Mouse (Mus musculus) right cerebral cortex, postnatal 4 days (tissue): Measurements from ENCODE around the gene Olfr73.
"Not testable (repeated sequence)": the region's sequence is repeated elsewhere in the genome, so short reads cannot be mapped to it uniquely, and the experiment has no call there.

ENCODE experiments used
- DNase-seq: peaks from one replicate; pipeline ENCODE4 v3.0.0-alpha.2; 2022

Olfr73 gene

GRCm38 (mm10) chr2:88037599-88037998 is at the start of gene Olfr73:
Gene Olfr73 (minus strand): TSS chr2:88037699.
- DNase-seq, result no peak

- no peak for DNase-seq
Measured at GRCm38 (mm10) chr2:88071730-88072129, 34.2 kb upstream of the Olfr73 start, which contains the start of gene Olfr1163. Gene Olfr1163 (minus strand): TSS chr2:88071830.

DNA sequence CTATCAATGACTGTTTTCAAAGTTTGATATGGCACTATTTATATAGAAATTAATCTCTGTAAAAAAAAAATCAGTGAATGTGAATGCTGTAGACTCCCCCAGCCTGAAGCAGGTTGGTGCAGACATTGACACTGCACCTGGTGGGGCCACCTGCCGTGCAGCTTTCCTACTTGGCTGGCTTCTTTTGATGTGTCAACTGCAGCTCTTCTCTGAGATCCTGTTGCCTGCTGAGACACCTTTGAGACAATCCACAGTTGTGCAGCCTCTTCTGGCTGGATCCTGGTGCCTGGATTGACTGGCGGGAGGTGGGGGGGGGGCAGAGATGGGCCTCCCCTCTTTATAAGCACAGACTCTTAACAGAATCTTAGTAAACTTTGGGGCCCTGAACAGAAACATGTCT is 26.1 kb upstream of the Olfr73 start:
- no peak for DNase-seq

DNA sequence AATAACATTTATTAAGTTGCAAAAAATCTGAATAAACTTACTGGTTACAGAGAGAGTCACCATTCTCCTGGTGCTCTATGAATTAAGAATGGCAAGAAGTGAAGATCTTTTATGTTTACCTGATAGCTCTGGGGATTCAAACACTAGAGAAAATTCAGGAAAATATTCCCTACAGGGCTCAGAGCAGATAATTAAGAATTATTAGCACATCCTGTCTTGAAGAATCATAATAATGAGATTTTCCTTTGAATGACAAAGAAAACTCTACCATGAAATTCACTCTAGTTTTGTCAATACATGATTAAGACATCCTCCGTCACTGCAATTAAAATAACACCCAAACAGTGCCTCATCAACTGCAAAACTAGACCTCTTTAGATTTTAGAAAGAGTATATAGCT is 13.5 kb upstream of the Olfr73 start, which contains the start of gene Olfr1162:
Gene Olfr1162 (minus strand): TSS at position 101 of the 400 bp plus-strand sequence.
- no peak for DNase-seq

DNA sequence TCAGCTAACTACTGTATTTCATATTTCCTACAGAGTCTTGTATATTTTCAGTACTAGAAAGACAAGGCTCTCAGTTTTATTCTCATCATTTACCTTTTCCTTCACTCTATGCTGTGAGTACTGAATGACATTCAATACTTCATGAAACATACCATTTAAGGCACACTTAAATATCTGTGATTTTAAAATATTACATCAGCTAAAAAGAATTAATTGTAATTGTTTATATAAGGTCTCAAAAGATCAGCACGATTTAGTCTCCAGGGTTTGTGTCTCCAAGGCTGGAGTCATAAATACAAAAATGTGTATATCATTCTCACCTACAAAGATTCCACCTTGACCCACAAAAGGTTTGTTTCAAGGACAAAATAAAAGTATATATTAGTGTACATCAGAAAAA is 15.0 kb downstream of the Olfr73 start, which contains the start of gene Olfr1161:
Gene Olfr1161 (plus strand): TSS at position 301 of the 400 bp plus-strand sequence.
- DNase-seq, result not testable (repeated sequence)

DNA sequence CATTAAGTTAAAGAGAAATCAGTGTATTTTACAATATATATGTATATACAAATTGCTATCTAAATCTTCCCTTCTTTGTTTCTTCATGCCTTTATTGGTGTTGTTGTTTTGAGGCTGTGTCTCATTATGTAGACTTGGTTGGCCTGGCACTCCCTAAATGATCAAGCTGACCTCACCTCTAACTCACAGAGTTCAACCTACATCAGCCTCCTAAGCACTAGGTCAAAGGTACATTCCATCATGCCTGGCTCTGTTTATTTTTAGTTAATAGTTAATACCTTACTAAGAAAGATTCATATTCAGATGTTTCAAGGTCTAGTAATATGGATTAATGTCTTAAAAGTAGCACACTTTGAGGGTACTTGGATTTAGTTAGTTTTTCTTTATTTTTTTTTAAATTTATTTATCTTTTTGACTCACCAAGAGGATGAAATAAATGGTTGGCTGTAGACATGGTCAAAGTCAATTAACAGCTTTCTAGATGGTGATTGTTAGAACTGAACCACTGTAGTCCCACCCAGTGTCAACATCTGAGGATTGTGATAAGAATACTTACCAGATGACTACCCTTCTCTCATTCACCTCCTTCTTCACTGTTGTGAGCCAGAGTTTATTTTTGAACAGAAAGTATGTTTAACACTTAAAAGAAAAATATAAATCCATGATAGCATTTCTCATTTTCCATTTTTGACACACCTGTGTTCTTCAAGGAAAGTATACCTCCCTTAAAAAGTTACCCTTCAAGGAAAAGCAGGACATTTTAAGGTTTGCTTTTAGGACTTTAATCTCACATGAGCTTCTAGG is 29.8 kb downstream of the Olfr73 start, which contains the start of gene Olfr1160:
Gene Olfr1160 (minus strand): TSS at position 754 of the 804 bp plus-strand sequence.
- DNase-seq, result no peak

- DNase-seq, result no peak
Measured at GRCm38 (mm10) chr2:87989813-87990212, 47.7 kb downstream of the Olfr73 start, which contains the start of gene Olfr1158. Gene Olfr1158 (plus strand): TSS chr2:87990113.
